Mouse (Mus musculus): ENCODE data around the gene Nav2.

Nav2 gene

GRCm38 (mm10) chr7:49087154-49087553, 178.6 kb downstream of the Nav2 start:
- H3K27me3 ChIP-seq (ENCODE audit: control insufficient read depth, insufficient read depth, low read length, poor library complexity, severe bottlenecking), result no peaks in the 10 kb centered on the region
- H3K36me3 ChIP-seq (ENCODE audit: control insufficient read depth, insufficient read depth, low read length, poor library complexity, severe bottlenecking), result no peaks in the 10 kb centered on the region
- no peak for DNase-seq (ENCODE audit: low read depth, low spot score)

- Histone ChIP-seq H3K27me3 (ENCODE audit: control insufficient read depth, insufficient read depth, low read length, poor library complexity, severe bottlenecking) (no peaks in the 10 kb centered on the region), H3K36me3 (ENCODE audit: control insufficient read depth, insufficient read depth, low read length, poor library complexity, severe bottlenecking) (no peaks in the 10 kb centered on the region)
- DNase-seq (ENCODE audit: low read depth, low spot score), result no peak
Measured at GRCm38 (mm10) chr7:49088198-49088912, 179.8 kb downstream of the Nav2 start.

- no peaks in the 10 kb centered on the region for H3K36me3 ChIP-seq (ENCODE audit: control insufficient read depth, insufficient read depth, low read length, poor library complexity, severe bottlenecking)
- DNase-seq (ENCODE audit: low read depth, low spot score), result no peak
- no peaks in the 10 kb centered on the region for H3K27me3 ChIP-seq (ENCODE audit: control insufficient read depth, insufficient read depth, low read length, poor library complexity, severe bottlenecking)
Measured at GRCm38 (mm10) chr7:49091371-49091770, 182.9 kb downstream of the Nav2 start.

DNA sequence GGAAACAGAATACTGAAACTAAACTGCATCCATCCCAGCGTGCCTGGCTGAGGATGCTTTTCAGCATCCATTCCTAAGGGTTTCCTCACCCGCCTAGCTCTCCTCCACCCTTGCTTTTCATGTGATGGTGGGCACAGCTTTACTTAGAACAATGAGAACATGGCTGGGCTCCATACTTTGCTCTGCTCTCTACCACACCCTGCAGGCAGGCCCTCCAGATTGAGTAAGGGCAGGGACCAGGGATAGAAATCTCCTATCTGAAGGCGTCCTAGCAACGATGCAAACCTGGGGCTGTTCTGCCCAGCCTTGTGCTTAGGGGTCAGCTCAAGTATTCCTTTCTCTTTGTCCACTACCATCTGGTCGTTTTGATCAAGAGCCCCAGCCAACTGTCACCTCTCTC, 183.4 kb downstream of the Nav2 start:
- Histone ChIP-seq H3K36me3 (ENCODE audit: control insufficient read depth, insufficient read depth, low read length, poor library complexity, severe bottlenecking) (no peaks in the 10 kb centered on the region), H3K27me3 (ENCODE audit: control insufficient read depth, insufficient read depth, low read length, poor library complexity, severe bottlenecking) (no peaks in the 10 kb centered on the region)
- no peak for DNase-seq (ENCODE audit: low read depth, low spot score)

DNA sequence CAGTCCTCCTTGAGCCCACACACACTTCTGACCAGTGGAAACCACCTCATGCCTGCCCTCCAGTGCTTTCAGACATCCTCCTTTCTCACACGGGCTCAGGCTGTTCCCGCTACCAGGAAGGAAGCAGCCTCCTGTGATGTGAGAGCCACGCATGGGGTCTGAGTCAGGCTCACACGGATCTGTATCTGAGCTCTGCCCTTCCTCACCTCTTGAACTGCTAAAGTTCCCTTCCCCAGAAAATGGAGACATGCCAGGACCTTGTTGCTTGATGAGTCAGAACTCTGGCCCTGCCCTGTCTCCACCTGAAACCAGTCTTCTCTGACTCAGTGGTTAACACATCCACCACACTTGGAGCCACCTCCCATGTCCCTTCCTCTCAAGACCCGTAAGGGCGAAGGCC, 185.1 kb downstream of the Nav2 start:
- Histone ChIP-seq H3K27me3 (ENCODE audit: control insufficient read depth, insufficient read depth, low read length, poor library complexity, severe bottlenecking) (no peaks in the 10 kb centered on the region), H3K36me3 (ENCODE audit: control insufficient read depth, insufficient read depth, low read length, poor library complexity, severe bottlenecking) (no peaks in the 10 kb centered on the region)
- no peak for DNase-seq (ENCODE audit: low read depth, low spot score)

DNA sequence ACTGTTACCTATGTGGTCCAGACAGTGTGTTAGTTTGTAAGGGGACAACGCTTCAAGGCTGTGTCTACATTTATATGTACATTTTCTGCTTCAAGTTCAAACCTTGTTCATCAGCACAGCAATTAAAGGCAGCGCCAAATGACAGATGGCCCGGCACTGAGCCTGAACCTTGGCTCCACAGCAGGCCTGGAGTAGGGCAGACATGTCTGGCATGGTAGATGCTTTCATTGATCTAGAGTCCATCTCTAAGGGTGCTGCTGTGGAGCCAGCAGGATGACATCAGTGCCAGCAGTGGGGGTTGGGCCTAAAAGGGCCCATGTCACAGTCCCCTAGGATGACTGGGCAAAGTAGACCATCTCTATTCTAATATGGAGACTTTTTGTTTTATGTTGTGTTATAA, 186.0 kb downstream of the Nav2 start:
- no peak for DNase-seq (ENCODE audit: low read depth, low spot score)
- Histone ChIP-seq H3K27me3 (ENCODE audit: control insufficient read depth, insufficient read depth, low read length, poor library complexity, severe bottlenecking) (no peaks in the 10 kb centered on the region), H3K36me3 (ENCODE audit: control insufficient read depth, insufficient read depth, low read length, poor library complexity, severe bottlenecking) (no peaks in the 10 kb centered on the region)

DNA sequence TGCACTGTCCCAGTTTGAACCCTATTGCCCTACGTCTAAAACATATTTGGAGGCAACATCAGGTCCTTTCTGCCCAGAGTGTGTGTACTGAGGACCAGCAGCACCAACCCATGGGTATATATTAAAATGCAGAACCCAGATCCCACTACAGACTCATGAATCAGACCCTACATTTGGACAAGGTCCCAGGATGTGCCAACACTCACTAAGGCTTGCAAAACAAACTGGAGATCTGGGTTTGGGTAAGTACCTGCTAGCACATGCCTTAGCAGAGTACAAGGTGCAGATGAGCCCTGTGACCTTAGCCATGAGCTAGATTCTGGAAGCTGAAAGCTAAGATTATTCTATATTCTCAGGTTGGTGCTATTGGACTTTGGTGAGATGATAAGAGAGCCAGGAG, 192.8 kb downstream of the Nav2 start:
- Histone ChIP-seq H3K27me3 (ENCODE audit: control insufficient read depth, insufficient read depth, low read length, poor library complexity, severe bottlenecking) (no peaks in the 10 kb centered on the region), H3K36me3 (ENCODE audit: control insufficient read depth, insufficient read depth, low read length, poor library complexity, severe bottlenecking) (no peaks in the 10 kb centered on the region)
- DNase-seq (ENCODE audit: low read depth, low spot score), result no peak

- Histone ChIP-seq H3K27me3 (ENCODE audit: control insufficient read depth, insufficient read depth, low read length, poor library complexity, severe bottlenecking) (no peaks in the 10 kb centered on the region), H3K36me3 (ENCODE audit: control insufficient read depth, insufficient read depth, low read length, poor library complexity, severe bottlenecking) (no peaks in the 10 kb centered on the region)
- DNase-seq (ENCODE audit: low read depth, low spot score), result no peak
Measured at GRCm38 (mm10) chr7:49102223-49102622, 193.7 kb downstream of the Nav2 start.

DNA sequence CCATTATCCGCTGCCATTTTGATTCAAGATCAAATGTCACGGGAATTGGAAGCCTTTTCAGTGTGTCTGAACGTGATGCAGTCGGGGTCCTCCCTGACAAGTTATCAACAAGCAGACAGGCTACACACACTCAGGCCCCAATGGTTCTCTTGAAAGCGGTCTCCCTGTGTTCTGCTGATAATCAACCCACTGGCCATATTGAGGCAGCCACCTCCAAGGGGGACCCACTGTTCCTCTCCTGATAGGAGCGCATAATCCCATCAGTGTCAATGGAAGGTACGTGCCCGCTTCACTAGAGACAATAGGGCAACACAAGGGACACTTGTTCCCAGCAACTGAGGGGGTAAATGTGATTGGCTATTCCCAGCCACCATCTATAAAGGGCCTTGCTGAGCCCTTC, 195.9 kb downstream of the Nav2 start:
- no peak for DNase-seq (ENCODE audit: low read depth, low spot score)
- Histone ChIP-seq H3K36me3 (ENCODE audit: control insufficient read depth, insufficient read depth, low read length, poor library complexity, severe bottlenecking) (no peaks in the 10 kb centered on the region), H3K27me3 (ENCODE audit: control insufficient read depth, insufficient read depth, low read length, poor library complexity, severe bottlenecking) (no peaks in the 10 kb centered on the region)

DNA sequence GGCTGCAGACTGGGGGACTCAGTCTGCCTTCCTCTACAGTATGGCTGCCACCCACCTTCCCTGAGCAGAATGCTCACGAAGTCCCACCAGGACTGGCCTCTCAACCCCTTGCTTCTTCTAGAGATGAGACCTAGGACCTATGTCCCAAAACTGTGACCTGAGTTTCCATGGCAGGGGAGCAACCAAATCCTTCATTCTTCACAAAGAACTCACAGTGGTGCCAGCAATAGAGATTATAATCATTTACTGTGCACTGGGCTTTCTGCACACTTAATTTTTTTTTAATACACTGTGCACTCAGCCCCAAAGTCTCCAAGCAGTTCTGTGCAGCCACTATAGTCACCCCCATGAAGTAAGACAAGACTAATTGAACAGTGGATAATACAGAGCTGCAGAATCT, 196.3 kb downstream of the Nav2 start:
- DNase-seq (ENCODE audit: low read depth, low spot score), result no peak
- H3K36me3 ChIP-seq (ENCODE audit: control insufficient read depth, insufficient read depth, low read length, poor library complexity, severe bottlenecking), result no peaks in the 10 kb centered on the region
- no peaks in the 10 kb centered on the region for H3K27me3 ChIP-seq (ENCODE audit: control insufficient read depth, insufficient read depth, low read length, poor library complexity, severe bottlenecking)

- DNase-seq (ENCODE audit: low read depth, low spot score), result no peak
- H3K36me3 ChIP-seq (ENCODE audit: control insufficient read depth, insufficient read depth, low read length, poor library complexity, severe bottlenecking), result no peaks in the 10 kb centered on the region
- H3K27me3 ChIP-seq (ENCODE audit: control insufficient read depth, insufficient read depth, low read length, poor library complexity, severe bottlenecking), result no peaks in the 10 kb centered on the region
Measured at GRCm38 (mm10) chr7:49105501-49105900, 197.0 kb downstream of the Nav2 start.

DNA sequence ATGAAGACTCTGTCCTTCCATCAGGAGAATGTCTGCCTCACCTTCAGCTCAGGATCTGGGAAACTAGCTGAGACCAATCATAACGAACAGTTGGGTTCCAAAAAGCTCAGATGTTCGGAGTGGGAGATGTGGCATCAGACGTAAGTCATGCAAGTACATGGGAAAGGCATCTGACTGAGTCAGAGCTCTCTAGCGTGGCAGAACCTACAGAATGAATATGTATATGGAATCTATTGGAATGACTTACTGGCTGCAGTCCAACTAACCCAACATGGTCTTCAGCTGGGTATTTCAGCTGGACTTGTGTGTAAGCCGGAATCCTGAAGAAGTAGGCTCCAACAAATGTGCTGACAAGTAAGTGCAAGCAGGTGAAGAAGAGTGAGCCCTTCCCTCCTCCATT, 199.6 kb downstream of the Nav2 start:
- H3K27me3 ChIP-seq (ENCODE audit: control insufficient read depth, insufficient read depth, low read length, poor library complexity, severe bottlenecking), result no peaks in the 10 kb centered on the region
- H3K36me3 ChIP-seq (ENCODE audit: control insufficient read depth, insufficient read depth, low read length, poor library complexity, severe bottlenecking), result no peaks in the 10 kb centered on the region

DNA sequence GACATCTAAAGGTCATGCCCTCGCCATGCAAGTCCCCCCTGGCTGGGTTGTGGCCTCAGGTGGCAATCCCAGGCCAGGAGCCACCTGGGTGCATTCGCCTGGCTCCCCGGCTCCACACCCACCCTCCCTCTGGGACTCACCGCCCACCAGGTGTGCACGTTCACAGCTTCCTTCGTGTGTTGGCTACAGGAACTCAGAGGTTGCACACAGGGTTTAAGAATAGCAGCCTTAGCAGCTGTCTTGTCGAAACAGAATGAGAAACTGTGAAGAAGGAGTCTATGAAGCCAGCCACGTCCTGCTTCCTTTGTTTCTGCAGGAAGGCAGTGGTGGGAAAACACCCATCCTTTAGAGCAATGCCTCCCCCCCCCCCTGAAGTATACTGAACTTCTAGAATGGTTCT, 210.5 kb downstream of the Nav2 start:
- no peak for DNase-seq (ENCODE audit: low read depth, low spot score)
- Histone ChIP-seq H3K27me3 (ENCODE audit: control insufficient read depth, insufficient read depth, low read length, poor library complexity, severe bottlenecking) (no peaks in the 10 kb centered on the region; the same call in 1 of the 2 replicates), H3K36me3 (ENCODE audit: control insufficient read depth, insufficient read depth, low read length, poor library complexity, severe bottlenecking) (no peaks in the 10 kb centered on the region)

More for the DNA sequence above, 199.6 kb downstream of the Nav2 start:
- DNase-seq (ENCODE audit: low read depth, low spot score), result no peak

- no peak for DNase-seq (ENCODE audit: low read depth, low spot score)
- Histone ChIP-seq H3K27me3 (ENCODE audit: control insufficient read depth, insufficient read depth, low read length, poor library complexity, severe bottlenecking) (no peaks in the 10 kb centered on the region; the same call in 1 of the 2 replicates), H3K36me3 (ENCODE audit: control insufficient read depth, insufficient read depth, low read length, poor library complexity, severe bottlenecking) (no peaks in the 10 kb centered on the region)
Measured at GRCm38 (mm10) chr7:49119794-49120487, 211.4 kb downstream of the Nav2 start.

DNA sequence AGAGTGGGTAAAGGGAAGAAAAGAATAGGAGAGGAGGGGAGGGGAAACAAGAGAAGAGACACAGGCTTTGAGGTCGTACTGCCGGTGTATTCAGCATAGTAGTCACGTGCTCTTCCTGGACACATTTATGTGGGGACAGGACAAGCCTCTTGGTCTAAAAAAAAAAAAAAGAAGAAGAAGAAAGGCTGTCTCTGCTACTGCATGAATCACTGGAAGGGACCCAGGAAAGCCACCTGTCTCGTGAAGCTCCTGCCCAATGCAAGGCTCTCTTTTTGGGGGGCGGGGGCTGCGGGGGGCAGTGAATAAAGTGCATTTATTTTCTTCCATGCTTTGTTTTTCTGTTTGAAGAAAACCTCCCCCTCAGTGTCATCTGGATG, 212.0 kb downstream of the Nav2 start:
- H3K36me3 ChIP-seq (ENCODE audit: control insufficient read depth, insufficient read depth, low read length, poor library complexity, severe bottlenecking), result no peaks in the 10 kb centered on the region
- no peak for DNase-seq (ENCODE audit: low read depth, low spot score)
- H3K27me3 ChIP-seq (ENCODE audit: control insufficient read depth, insufficient read depth, low read length, poor library complexity, severe bottlenecking), result no peaks in the 10 kb centered on the region; the same call in 1 of the 2 replicates
